Mouse (Mus musculus): ENCODE results near the gene Fbxl18.
"Not testable (repeated sequence)": the region's sequence is repeated elsewhere in the genome, so short reads cannot be mapped to it uniquely, and the experiment has no call there.

Gene Fbxl18

GRCm38 (mm10) chr5:142900651-142901050, 5.4 kb upstream of the Fbxl18 start:
- no peak for DNase-seq (ENCODE audit: low spot score in 2 of 2)

GRCm38 (mm10) chr5:142899932-142900533, 4.8 kb upstream of the Fbxl18 start:
- no peak for DNase-seq (ENCODE audit: low spot score in 2 of 2)

GRCm38 (mm10) chr5:142899057-142899601, 3.9 kb upstream of the Fbxl18 start:
- DNase-seq (ENCODE audit: low spot score in 2 of 2), result peak in 1 of 2 experiments; percentile 85

GRCm38 (mm10) chr5:142898316-142898715, 3.1 kb upstream of the Fbxl18 start:
- no peak for DNase-seq (ENCODE audit: low spot score in 2 of 2)

- no peak for DNase-seq (ENCODE audit: low spot score in 2 of 2)
Observed at GRCm38 (mm10) chr5:142897568-142898248, 2.5 kb upstream of the Fbxl18 start.

- no peak for DNase-seq (ENCODE audit: low spot score in 2 of 2)
Observed at GRCm38 (mm10) chr5:142896713-142897112, 1.5 kb upstream of the Fbxl18 start.

GRCm38 (mm10) chr5:142896192-142896591, 971 bp upstream of the Fbxl18 start:
- DNase-seq (ENCODE audit: low spot score in 2 of 2), result no peak

GRCm38 (mm10) chr5:142891396-142891795, 3.8 kb downstream of the Fbxl18 start:
- no peak for DNase-seq (ENCODE audit: low spot score in 2 of 2)

GRCm38 (mm10) chr5:142887533-142887932, 7.7 kb downstream of the Fbxl18 start:
- DNase-seq (ENCODE audit: low spot score in 2 of 2), result not testable (repeated sequence)

GRCm38 (mm10) chr5:142886761-142887160, 8.5 kb downstream of the Fbxl18 start:
- DNase-seq (ENCODE audit: low spot score in 2 of 2), result no peak

GRCm38 (mm10) chr5:142886181-142886580, 9.0 kb downstream of the Fbxl18 start:
- DNase-seq (ENCODE audit: low spot score in 2 of 2), result no peak

- no peak for DNase-seq (ENCODE audit: low spot score in 2 of 2)
Observed at GRCm38 (mm10) chr5:142882471-142882870, 12.8 kb downstream of the Fbxl18 start.

- no peak for DNase-seq (ENCODE audit: low spot score in 2 of 2)
Observed at GRCm38 (mm10) chr5:142881936-142882335, 13.3 kb downstream of the Fbxl18 start.

- DNase-seq (ENCODE audit: low spot score in 2 of 2), result no peak
Observed at GRCm38 (mm10) chr5:142880806-142881516, 14.3 kb downstream of the Fbxl18 start.

- peak in 1 of 2 experiments; percentile 76 for DNase-seq (ENCODE audit: low spot score in 2 of 2)
Observed at GRCm38 (mm10) chr5:142880246-142880645, 15.0 kb downstream of the Fbxl18 start.

- DNase-seq (ENCODE audit: low spot score in 2 of 2), result peak in 1 of 2 experiments; percentile 85
Observed at GRCm38 (mm10) chr5:142879318-142880175, 15.7 kb downstream of the Fbxl18 start.

- DNase-seq (ENCODE audit: low spot score in 2 of 2), result peak in 1 of 2 experiments; percentile 76
Observed at GRCm38 (mm10) chr5:142878570-142878969, 16.7 kb downstream of the Fbxl18 start.

- DNase-seq (ENCODE audit: low spot score in 2 of 2), result peak; percentile 80 to 91
Observed at GRCm38 (mm10) chr5:142877337-142878280, 17.6 kb downstream of the Fbxl18 start.

GRCm38 (mm10) chr5:142876896-142877295, 18.3 kb downstream of the Fbxl18 start:
- DNase-seq (ENCODE audit: low spot score in 2 of 2), result no peak

- no peak for DNase-seq (ENCODE audit: low spot score in 2 of 2)
Observed at GRCm38 (mm10) chr5:142875513-142875905, 19.7 kb downstream of the Fbxl18 start.

Data from left cerebral cortex, adult 9 months (tissue).